Mouse (Mus musculus): ENCODE measurements around the gene Hoxc9. TPM values are rescaled to one million over a fixed set of nuclear protein-coding genes. Genes with fewer than 3 reads are reported as not detected.

Gene Hoxc9
- total RNA-seq, 4 experiments from 2014 or later, result 5.3 to 7.4 (median 6.0) TPM

DNA sequence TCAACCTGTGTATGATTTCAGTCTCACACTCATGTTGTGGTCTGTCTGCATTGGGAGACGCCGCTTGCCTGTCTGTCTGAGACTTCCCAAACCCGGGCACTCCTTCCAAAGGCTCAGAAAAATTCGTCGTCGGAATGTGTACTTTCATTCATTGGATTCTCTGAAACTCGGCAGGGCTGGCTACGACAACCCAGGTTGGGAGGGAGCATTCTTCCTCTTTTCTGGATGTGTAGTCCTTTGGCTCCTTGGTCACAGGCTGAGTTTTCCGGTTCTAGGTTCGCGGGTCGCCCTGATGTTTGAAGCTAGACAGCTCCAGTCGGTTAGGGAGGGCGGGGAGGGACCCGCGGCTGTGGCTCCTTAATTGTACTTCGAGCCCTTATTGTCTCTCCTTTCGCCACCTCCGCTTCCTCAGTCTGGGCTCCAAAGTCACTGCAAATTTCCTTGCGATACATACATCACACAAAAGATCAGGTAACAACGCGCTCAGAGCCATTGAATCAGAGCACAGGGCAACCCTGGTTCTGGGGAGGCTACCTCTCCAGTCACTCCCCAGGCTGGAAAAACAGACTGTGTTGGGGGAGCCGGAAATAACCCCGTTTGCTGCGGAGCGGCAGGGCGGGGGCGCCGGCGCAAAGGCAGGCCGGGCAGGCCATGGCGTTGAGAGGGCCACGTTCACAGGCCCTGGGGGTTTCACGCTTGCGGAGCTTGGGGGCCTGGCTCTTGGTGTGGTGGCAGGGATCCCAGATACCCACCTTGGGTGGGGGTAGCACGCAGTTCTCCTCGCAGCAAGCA lies 588 bp downstream of the Hoxc9 start:
- DNase-seq (ENCODE audit: low spot score in 2 of 2), result no peak

DNA sequence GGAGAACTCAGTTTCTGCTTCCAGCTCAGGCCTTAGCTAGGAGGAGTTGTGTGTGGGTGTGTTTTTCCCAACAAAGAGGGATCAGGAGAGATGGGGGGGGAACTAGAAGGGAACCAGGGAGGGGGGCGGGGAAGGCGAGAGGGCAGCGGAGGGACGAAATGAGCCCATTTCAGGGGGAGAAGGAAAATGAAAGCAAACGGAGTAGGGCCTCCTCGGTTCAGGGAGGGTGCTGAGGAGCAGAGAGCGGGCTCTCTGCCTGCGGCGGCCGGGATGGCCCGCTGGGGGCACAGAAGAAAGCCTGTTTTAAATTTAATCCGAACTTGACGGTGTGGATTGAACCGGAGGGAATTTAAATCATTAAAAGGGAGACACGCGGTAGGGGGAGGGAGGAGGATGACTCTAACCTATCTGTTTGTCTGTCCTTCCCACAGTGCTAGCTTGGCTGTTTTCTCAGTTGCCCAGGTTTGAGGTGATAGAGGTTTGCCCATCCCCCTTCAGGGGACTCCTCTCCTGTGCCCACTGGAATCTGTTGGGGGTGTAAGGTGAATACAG lies 1.3 kb downstream of the Hoxc9 start:
- no peak for DNase-seq (ENCODE audit: low spot score in 2 of 2)

DNA sequence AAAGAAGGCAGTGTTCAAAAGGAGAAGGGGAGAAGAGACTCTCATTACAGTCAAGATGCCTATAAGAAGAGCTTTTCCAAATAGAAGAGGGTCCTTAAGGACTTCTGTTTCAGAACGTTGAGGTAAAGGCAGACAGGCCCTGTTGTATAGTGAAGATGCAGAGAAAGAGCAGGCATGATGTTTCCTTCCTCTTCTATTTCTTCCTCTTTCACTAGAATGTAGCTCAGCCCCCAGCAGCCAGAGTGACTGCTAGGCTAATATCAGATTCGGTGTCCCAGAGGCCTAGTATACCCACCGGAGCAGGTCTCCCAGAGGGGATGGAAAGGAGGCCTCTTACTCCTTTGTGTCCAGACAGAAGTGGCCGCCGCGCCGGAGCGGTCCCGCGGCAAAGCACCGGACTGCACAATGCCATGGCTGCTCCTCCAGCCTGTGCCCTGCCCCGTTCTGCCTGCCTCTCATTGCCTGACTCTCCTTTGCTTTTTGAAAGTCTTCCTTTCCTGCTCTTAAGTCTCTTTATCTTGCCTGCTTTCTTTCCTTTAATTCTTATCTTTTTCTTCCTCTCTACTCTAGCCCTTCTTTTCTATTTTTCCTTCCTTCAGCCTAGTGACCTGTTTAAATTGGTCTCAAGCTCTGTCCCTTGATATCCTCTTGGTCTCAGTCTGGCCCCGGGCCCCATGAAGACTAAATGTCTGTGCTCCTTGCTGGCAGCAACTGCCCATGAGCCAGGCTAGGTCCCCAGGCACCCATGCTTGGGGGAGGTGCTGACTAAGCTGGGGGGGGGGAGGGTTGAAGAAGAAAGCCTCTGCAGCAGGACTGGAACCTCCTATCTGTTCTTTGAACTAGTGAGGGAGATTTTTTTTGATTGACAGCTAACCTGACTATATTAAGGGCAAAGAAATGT lies 2.6 kb downstream of the Hoxc9 start:
- DNase-seq (ENCODE audit: low spot score in 2 of 2), result no peak

DNA sequence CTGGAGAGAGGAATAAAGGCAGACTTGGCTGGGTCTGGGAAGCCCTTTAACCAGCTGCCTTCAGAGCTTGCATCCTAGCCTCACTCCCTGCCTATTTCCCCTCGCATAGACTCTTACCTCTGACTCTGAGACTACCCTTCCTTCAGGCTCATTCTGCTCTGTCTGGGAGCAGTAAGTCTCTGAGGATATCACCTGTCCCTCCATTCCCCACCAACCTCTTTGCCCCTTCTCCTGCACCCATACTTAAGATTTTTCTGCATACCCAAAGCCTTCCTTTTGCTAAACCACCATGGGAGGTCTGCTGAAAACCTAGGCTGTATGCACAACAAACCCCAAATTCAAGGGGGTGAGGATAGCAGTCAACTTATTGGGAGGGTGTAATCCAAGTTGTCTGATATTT lies 3.7 kb downstream of the Hoxc9 start:
- DNase-seq (ENCODE audit: low spot score in 2 of 2), result no peak

DNA sequence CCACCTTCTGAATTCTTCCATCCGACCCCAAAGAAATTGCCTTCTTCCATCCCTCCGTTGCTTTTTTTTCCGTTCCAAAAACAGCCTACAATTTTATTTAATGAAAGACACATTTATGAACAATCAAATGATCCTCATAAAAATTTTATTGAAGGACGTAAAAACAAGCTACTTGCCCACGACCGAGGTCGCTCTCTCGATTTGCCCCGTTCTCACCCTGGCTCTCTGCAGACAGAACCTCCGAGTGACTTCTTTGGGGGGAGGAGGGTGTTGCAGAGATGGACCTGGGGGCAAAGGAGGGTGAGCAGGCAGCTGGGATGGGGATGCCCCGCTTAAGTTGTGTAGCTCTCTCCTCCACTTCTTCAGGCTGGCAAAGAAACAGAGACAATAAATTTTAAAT lies 4.1 kb downstream of the Hoxc9 start:
- DNase-seq (ENCODE audit: low spot score in 2 of 2), result no peak

DNA sequence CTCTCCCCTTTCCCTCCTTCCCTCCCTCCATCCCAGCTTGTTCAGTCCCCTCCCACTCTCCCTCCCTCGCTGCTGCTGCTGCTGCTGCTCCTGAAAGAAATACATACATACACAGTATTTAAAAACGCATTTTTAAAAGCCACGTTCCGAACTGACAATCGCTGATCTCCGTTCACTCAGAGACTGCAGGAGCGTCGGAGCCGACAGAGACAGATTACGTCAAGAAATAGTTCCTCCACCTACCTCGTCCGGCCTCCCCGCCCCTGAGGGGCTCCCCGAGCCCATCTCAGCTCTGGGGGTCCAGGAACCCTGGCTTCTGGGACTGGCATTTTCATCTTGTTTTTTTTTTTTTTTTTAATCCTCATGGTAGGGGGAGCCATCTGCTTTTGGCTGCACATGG lies 4.7 kb downstream of the Hoxc9 start:
- DNase-seq (ENCODE audit: low spot score in 2 of 2), result no peak

DNA sequence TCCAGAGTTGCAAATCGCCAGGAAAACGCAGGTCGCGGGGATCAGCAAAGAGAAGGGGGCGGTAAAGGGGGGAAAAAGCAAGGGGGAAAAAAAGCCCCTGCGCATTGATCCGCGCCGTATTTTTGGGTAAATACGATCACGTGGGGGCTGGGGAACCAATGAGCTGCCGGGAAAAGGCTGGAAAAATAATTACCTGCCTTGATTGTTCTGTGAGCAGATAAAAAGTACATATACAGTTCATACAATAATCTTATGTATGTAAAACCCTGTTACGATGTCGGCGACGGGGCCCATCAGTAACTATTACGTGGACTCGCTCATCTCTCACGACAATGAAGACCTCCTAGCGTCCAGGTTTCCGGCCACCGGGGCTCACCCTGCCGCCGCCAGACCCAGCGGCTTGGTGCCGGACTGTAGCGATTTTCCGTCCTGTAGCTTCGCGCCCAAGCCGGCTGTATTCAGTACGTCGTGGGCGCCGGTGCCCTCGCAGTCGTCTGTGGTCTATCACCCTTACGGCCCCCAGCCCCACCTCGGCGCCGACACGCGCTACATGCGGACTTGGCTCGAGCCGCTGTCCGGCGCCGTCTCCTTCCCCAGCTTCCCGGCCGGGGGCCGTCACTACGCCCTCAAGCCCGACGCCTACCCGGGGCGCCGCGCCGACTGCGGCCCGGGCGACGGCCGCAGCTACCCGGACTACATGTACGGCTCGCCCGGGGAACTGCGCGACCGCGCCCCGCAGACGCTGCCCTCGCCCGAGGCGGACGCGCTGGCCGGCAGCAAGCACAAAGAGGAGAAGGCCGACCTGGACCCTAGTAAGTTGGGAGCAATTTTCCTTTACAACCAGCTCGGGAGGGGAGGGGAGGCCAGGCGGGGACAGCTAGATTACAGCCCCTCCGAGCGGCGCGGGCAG lies 5.4 kb downstream of the Hoxc9 start:
- DNase-seq (ENCODE audit: low spot score in 2 of 2), result no peak

DNA sequence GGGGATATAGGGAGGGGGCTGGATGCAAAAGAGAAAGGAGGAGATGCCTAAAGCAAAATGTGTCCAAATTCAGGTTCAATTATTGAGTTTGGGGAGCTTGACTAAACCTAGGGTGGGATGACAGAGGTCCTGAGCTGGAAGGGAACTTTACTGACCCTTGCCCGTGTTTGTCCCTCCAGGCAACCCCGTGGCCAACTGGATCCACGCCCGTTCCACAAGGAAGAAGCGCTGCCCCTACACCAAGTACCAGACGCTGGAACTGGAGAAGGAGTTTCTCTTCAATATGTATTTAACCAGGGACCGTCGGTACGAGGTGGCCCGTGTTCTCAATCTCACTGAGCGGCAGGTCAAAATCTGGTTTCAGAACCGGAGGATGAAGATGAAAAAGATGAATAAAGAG lies 7.5 kb downstream of the Hoxc9 start:
- DNase-seq (ENCODE audit: low spot score in 2 of 2), result no peak

DNA sequence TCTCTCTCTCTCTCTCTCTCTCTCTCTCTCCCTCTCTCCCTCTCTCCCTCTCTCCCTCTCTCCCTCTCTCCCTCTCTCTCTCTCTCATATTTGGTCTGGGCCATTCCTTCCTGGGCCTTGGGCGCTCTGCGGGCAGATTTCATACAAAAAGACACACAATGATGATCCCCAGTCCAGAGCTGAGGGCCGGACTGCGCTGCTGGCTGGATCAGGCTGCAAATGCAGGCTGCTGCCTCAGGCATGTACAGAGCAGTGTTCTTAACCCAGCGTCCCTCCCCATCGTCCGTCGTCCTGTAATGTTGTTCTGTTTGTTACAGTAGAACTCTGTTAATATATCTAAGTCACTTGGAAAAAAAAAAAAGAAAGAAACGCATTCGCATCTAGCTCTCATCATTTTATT lies 8.3 kb downstream of the Hoxc9 start:
- no peak for DNase-seq (ENCODE audit: low spot score in 2 of 2)

DNA sequence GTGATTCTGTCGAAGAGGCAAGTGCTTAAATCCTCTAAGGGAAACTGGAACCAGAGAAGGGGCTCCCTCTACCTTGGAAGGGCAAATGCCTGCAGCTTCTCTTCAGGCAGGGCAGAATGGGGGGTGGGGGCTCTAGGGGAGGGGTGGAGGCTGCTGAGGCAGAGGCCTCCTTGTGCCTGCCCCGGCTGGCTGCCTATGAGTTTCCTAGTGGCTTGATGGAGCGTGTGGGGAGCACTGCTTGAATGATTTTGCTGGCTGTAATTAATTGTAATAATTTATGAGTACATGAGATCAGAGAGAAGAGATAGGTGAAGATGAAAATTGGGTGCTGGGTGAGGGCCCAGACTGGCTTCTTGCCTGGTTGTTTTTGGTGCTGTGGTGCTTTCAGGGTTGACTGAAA lies 8.7 kb downstream of the Hoxc9 start:
- no peak for DNase-seq (ENCODE audit: low spot score in 2 of 2)

DNA sequence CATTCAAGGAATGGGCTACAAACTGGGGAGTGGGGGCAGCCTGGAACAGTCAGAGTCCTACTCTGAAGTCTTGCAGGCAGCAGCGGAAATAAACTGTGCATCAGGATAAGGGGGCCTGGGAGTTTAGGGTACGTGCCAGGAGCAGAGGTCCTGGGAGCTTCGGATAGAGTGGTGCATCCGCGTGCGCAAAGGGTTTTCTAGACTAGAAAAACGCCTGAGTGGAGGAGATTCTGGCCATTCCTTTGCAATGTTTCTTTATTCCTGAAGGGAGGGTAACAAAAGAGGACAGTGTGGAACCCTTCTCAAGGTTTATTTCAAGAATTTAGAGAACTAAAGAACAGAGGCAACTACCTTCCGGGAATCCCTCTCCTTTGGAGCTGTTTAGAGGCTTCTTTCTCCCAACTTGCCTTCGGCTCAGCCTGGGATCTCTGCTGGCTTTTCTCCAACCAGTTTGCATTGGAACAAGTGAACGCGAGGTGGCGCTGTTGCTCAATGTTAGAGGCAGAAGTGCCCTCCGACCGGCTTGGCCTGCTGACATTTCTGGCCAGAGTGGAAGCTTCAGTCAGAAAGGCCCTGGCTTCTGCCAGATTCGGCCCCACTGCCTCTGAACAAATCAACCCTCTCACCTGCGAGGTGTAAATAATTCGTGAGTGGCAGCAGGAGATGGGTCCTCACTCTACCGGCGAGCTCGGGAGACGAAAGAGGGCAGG lies 11.0 kb downstream of the Hoxc9 start:
- peak; percentile 90 to 93 for DNase-seq (ENCODE audit: low spot score in 2 of 2)

DNA sequence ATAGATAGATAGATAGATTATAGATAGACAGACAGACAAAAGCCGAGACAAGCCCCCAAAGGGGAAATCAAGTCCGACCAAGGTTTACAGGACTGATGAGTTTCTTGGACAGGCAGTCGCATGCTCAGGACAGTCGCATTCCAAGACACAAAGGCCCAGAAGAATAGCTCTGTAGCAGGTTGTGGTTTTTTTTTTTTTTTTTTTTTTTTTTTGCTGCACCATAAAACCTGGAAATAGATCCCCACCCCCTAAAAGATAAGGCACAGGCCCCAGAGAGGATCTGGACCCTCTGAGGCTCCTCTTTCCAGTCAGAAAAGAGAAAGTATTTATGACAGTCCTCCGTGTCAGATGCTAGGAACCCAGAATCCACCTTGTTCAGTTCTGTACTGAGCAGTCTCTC lies 11.8 kb downstream of the Hoxc9 start:
- no peak for DNase-seq (ENCODE audit: low spot score in 2 of 2)

DNA sequence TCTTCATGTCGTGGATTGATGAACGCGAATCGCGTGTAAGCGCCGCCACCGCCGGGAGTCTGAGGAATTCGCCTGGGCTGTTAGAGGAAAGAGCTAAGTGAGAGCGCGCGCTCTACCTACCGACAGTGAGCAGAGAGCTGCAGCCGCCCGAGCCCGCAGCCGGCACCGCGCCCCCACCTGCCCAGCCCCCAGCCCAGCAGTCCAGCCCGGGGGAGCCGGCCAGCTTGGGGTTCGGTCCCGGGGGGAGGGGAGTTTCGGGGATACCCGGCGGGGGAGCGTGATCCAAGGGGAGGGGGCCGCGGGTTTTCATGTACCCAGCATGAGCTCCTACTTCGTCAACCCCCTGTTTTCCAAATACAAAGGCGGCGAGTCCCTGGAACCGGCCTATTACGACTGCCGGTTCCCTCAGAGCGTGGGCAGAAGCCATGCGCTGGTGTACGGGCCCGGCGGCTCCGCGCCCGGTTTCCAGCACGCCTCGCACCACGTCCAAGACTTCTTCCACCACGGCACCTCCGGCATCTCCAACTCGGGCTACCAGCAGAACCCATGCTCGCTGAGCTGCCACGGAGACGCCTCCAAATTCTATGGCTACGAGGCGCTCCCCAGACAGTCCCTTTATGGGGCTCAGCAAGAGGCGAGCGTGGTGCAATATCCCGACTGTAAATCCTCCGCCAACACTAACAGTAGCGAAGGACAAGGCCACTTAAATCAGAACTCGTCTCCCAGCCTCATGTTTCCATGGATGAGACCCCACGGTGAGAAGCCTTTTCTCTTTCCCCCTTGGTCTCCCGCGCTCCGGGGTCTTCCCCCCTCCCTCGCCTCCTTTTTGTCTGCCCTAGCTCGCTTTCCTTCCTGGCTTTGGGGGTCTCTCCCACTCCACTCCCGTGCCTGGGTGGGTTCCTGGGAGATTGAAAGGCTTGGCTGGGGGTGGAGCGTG lies 14.5 kb downstream of the Hoxc9 start, which contains the start of gene Hoxc8:
Gene Hoxc8 (plus strand): TSS at position 147 of the 937 bp plus-strand sequence.
- no peak for DNase-seq (ENCODE audit: low spot score in 2 of 2)

DNA sequence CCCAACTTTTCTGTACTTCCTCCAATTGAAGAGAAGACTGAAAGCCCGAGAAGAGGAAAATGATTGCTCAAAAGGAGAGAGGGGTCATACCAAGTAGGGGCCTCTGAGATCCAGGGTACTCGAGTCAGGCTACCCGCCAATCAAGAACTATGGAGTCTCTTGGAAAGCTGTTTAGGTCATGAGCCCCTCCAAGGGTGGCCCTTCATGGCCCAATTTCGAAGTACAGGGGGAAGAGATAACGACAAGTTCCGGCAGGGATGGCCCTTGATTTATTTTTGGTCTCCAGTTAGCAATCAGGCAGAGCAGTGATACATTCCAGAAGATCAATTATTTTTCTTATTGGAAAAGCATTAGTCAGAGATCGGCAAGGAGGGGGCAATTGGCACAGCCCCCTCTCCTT lies 15.5 kb downstream of the Hoxc9 start:
- no peak for DNase-seq (ENCODE audit: low spot score in 2 of 2)

DNA sequence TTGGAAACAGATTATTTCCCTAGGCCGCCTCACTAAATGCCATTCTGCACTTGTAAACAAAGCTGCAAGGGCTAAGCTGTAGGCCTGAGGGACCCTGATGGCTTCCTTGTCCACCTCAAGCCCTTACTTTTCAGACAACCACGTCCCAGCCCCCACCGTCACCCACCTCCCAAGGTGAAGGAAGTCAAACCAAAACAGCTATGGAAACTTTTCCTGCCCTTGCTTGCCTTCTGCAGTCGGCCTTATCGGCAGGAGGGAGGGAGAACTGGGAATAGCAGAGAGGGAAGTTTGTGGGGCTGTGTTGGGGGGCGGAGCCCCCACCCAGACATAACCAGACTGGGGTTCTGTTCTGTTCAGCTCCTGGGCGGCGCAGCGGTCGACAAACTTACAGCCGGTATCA lies 16.0 kb downstream of the Hoxc9 start:
- DNase-seq (ENCODE audit: low spot score in 2 of 2), result no peak

DNA sequence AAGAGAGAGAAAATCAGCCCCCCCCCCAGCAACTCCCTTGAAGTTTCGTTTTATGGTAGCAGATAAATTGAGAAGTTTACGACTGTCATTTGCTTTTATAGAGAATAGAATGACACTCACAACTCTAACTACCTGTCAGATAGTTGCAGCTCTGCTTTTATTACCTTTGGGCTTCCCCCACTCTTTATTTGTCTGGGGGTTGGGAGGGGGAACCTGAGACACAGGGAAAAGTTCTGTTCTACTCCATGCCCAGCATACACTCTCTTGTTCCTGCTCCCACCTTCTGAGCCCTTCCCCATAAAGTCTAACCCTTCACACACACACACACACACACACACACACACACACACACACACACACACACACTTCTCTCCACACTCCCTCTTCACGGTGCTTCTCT lies 16.6 kb downstream of the Hoxc9 start:
- no peak for DNase-seq (ENCODE audit: low spot score in 2 of 2)

DNA sequence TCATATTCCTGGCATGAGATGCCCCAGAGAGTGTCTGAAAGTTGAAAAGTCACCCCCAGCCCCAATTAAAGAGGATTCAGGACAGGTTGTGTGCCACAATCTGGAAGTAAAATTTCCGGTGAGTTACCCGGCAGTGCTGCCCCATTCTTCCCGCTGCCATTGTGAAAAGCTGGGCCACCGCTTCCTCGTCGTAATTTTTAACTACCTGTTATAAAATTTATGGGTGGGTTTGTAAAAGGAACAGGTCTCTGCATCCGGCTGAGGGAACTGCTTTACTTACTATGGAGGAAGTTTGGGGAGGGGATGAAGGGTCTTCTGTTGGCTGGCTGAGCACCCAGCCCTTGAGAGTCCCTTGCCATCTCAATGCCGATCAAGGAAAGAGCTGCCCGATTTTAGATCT lies 20.3 kb downstream of the Hoxc9 start:
- no peak for DNase-seq (ENCODE audit: low spot score in 2 of 2)

DNA sequence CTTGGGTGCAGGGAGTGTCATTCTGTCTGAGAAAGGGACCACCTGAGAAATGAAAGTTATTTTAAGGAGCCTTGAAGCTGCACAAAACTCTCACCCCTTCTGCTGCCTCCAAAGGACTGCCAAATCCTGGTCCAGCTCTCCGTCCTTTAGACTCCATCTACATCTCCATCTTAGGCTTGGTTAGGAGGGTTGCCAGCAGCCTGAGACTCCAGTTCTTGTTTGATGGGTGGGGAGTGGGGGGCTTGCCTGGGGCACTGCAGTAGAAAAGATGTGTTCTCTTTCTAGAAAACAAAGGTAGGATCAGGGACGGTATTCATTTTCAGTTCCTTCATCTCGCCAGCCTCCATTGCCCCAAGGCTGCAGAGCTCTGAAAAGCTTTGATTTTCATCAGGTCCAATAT lies 21.2 kb downstream of the Hoxc9 start:
- DNase-seq (ENCODE audit: low spot score in 2 of 2), result no peak

DNA sequence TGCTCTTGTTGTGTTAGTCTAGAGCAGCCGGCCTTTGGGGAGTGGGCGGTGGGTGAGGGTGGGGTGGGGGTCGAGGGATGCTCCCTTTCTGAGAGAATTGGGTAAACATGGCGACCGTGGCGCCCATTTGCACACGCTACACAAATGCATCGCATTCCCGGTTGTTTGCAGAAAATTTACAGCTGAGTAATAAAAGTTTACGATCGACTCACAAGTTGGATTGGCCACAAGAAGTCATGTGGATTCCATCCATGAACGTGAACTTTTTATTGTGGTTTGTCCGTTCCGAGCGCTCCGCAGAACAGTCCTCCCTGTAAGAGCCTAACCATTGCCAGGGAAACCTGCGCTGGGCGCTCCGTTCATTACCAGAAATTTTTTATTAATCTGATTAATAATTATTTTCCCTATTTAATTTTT lies 21.7 kb downstream of the Hoxc9 start, which contains the start of gene Hoxc6:
Gene Hoxc6 (plus strand): TSS at position 319 of the 417 bp plus-strand sequence.
- no peak for DNase-seq (ENCODE audit: low spot score in 2 of 2)
